Mouse (Mus musculus) ES-Bruce4 (cell line): Measurements from ENCODE around the gene RPS10-NUDT3.

Experiments
- CTCF ChIP-seq: IDR thresholded peaks from one replicate; pipeline ENCODE4 v1.8.1; 2011; ENCODE audit warnings: low read depth, low read length
- EP300 ChIP-seq: IDR thresholded peaks from 2 replicates; pipeline ENCODE4 v1.6.1; 2011; ENCODE audit warnings: low read depth, low read length; ENCODE audit not compliant: insufficient read depth

GRCm38 (mm10) chr17:27587252-27587651, 47.8 kb downstream of the RPS10-NUDT3 start:
- no peak for TF ChIP-seq EP300
- TF ChIP-seq CTCF: no peak
